Mouse (Mus musculus) CH12F3 (cell line): ENCODE measurements around the gene Wdr54.

Experiments
- in situ Hi-C: fragments of 300-500 bp; cut with MboI; formaldehyde crosslinking; loops from 2 replicates; pipeline ENCODE4 v1.14.3; 2020; ENCODE audit warnings: low sequenced_read_pairs

The Wdr54 gene

DNA sequence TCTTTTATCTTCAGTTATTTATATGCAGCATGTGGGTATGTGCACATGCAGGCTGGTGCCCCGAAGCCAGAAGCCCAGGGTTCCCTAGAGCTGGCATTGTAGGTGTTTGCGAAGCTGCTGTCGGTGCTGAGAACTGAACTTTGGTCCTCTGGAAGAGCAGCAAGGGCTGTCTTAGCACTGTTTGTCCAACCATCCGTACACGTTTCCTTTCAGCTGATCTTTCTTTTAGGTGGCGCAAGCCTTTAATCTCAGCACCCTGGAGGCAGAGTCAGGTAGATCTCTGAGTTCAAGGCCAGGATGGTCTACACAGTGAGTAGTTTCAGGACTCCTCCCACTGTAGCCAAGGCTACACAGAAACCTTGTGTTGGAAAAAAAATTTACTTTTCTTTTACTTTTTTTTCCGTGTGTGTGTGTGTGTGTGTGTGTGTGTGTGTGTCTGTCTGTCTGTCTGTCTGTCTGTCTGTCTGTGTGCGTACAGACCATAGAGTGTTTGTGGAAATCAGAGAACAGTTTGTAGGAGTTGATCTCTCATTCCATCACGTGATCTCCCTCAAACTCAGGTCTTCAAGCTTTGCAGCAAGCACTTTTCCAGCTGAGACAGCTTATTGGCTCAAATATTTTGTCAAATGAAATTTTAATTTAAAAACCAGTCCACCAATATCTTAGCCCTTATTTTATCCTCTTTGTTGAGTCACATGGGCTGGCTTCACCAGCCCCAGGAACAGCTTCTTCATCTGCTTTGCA is 23.8 kb downstream of the Wdr54 start:
- in situ Hi-C loops, result no loop called here

DNA sequence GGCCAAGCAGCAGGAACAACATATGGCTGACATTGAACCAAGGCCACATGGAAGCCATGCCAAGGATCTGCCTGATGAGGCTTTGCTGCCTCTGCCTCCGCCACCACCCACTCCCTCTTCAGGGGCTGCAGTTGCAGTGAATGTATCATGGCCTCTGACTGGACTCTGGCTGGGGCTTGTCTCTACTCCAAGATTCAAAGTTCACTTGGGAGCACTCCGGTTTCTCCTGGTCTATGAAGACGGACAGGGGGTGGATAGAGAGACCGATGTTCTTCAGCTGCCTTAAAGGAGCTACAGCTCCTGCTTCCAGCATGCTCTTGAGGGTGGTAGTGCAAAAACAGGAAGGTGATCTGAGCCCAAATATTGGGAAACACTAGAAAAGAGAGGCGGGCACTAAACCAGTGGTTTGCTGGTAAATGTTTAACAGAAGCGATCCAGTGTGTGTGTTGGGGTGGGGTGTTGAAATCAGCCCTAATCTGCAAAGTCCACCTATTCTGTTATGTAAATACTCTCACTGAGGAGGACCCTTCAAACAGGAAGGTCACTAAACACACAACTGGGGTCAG is 24.6 kb downstream of the Wdr54 start:
- in situ Hi-C loops, result no loop called here

- in situ Hi-C loops, result no loop called here
Observed at GRCm38 (mm10) chr6:83127419-83127818, 28.8 kb downstream of the Wdr54 start.

DNA sequence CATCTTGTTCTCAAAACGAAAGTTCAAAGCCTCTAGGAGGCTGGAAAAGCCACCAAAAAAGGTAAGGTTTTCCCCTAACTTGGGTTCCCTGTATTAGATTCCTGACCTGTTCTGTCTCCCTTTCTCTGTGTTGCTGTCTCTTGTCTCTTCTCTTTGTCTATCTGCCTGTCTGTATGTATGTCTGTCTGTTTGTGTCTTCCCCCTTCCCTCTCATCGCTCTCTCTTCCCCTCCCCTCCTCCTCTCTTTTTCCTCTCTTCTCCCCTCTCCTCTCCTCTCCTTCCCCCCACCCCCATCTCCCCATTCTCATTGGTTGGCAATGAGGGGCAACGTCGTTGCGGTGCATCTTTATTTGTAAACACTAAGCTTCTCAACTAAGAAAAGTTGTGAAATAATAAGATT is 30.9 kb downstream of the Wdr54 start, which contains the start of gene Ino80b:
Gene Ino80b, minus strand, starts transcription at position 101 of the 400 bp plus-strand sequence.
- in situ Hi-C loops, result no loop called here

- in situ Hi-C loops, result no loop called here
Observed at GRCm38 (mm10) chr6:83124851-83125312, 31.3 kb downstream of the Wdr54 start.

GRCm38 (mm10) chr6:83122961-83123360 is 33.2 kb downstream of the Wdr54 start:
- in situ Hi-C loops, result no loop called here

- in situ Hi-C loops, result no loop called here
Observed at GRCm38 (mm10) chr6:83121863-83122710, 34.1 kb downstream of the Wdr54 start.

DNA sequence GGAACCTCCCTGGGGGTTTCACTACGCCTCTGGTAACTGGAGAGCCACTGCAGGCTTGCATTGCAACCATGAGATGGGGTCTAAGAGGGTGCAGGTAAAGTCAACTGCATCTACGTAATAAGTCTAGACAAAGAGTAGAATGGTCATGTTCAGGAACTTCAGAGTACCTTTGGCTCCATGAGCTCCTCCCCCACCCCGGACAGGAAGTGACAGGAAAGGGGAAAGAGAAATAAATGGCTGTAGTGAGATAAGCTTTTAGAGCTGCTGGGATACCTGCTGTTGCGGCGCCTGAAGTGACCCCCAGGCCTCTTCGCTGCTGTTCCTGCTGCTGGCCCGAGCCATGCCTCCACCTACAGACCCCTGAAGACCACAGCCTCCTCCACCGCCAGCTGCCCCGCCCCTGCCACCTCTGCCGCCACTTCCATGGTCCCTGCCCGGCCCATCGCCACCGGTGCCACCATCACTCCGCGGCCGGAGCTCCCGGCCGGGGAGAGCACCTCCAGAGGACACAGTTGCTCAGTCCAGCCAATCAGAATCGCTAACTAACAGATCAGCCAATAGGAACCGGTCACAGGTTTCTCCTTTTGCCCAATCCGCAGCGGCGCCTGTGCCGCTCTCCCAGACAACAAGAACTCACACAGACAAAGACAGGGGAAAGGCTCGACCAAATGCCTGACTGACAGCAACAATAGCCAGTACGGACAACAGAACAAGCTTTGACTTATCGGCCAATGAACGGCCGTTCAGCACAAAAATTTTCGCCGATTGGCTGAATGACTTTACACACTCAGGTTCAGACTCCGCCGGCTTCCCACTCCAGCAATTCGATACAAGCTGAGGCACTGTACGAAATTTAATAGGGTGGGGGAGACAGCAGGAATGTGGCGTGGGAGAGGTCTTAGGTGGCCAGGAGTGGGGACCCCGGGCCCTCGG is 35.0 kb downstream of the Wdr54 start, which contains the start of gene Wbp1:
Gene Wbp1, minus strand, starts transcription at position 630 of the 933 bp plus-strand sequence.
- in situ Hi-C loops, result no loop called here

DNA sequence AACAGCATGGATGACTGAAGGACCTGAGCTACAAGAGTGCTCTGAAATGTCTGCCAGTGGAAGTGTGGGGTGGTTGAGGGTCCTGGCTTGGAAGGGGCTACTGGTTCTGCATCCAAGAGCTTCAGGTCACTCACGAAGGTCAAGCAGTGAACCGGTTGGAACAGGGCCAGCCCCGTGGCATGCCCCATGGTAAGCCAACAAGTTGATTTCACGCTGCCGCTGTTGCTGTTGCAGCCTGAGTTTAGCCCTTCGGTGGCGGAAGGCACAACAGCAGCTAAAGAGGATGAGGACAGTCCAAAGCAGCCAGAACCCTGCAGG is 36.5 kb downstream of the Wdr54 start:
- in situ Hi-C loops, result no loop called here

DNA sequence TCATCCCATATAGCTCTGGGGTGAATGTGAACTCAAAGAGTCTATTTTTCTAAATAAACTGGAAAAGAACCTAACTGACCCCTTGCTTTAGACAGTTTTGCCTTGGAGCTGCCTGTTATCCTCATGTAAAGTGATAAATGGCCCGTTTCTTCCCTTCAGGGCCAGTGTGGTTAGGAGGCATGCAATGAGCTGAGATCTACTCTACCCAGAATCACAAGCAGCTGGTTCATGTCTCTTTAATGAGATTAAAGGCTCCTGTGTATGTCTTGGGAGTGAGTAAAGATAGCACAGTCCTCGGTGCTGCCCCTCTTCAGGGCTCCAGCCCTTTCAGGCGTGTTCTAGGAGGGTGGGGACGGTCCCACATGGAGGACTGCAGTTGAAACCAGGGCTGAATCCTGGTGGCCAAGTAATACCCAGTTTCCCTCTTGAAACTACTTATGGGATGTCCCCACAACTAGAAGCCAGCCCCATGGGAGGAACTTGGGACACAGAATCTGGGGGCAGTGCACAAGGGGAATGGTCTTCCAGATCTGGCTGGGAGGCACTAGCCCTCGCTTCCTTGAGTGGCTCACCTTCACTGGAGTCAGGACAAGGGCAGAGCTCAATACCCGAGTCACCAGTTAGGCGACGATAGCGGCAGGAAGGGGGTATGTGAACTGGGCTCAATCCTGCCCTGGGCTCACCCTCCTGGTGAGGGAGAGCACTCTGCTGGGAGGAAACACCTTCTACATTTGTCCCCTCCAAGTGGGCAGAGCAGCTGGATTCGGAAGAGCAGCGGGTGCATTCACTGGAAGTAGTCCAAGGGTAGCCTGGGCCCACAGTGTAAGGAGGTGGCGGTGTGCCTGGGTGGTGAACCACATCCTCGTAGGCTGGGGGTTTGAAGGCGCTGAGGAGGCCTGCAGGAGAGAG is 37.1 kb downstream of the Wdr54 start:
- in situ Hi-C loops, result no loop called here

- in situ Hi-C loops, result no loop called here
Observed at GRCm38 (mm10) chr6:83118369-83118768, 37.8 kb downstream of the Wdr54 start.

DNA sequence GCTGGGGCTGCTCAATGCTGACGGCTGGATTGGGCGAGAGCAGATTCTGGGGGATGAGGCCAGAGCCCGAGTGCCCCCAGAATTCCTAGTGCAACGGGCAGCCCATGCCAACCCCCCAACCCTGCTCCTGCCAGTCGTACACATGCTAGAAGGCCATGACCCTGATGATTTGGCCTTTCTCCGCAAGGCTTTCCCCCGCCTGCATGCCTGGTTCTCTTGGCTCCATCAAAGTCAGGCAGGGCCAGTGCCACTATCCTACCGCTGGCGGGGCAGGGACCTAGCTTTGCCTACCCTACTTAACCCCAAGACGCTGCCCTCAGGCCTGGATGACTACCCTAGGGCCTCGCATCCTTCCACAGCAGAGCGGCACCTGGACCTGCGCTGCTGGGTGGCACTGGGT is 38.6 kb downstream of the Wdr54 start:
- in situ Hi-C loops, result no loop called here

- in situ Hi-C loops, result no loop called here
Observed at GRCm38 (mm10) chr6:83117165-83117438, 39.1 kb downstream of the Wdr54 start.

DNA sequence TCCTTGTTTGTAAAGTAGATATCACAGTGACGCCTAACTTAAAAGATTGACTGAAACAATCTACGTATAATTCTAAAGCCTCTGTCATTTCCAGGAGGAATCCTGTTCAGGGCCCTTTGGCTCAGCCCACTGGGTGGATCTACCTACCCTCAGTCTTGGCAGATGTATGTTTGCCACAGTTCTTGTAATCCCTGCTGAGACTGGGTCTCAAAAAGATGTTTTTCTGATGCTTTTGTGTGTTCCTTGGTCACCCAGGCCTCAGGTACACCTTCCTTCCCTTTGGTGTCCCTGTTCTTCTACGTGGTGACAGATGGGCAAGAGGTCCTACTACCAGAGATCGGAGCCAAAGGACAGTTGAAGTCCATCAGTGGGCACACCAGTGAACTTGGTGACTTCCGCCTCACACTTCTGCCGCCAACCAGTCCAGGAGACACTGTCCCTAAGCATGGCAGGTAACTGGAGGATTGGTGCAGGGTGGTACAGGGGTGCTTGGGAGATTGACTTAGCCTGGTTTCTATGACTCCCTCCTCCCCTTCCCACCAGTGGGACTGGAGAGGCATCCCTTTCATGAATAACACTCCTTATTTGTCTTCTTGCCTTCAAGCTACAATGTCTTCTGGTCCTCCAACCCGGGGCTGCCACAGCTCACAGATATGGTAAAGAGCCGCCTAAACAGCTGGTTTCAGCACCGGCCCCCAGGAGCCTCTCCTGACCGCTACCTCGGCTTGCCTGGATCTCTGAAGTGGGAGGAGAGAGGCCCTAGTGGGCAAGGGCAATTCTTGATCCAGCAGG is 39.6 kb downstream of the Wdr54 start:
- in situ Hi-C loops, result no loop called here

DNA sequence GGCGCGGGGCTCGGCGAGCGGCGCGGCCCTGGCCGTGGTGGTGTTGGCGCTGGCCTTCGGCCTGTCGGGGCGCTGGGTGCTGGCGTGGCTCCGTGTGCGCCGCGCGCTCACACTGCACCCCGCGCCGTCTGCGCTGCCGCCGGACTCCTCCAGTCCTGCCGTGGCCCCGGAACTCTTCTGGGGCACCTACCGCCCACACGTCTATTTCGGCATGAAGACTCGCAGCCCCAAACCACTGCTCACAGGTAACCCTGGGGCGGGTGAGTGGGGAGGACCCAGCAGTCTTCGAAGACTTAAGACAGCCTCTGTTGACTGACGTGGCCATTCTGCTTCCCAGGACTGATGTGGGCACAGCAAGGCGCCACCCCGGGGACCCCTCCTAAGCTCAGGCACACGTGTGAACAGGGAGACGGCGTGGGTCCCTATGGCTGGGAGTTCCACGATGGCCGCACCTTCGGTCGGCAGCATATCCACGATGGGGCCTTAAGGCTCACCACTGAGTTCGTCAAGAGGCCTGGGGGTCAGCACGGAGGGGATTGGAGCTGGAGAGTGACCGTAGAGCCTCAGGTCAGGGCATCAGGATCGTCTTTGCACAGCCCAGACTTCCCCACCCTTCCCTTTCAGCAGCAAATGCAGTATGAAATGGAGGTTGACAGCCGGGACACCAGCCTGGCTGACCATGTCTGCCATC is 40.4 kb downstream of the Wdr54 start:
- in situ Hi-C loops, result no loop called here

- in situ Hi-C loops, result no loop called here
Observed at GRCm38 (mm10) chr6:83115011-83115671, 41.1 kb downstream of the Wdr54 start, which contains the start of gene Mogs. Gene Mogs (plus strand): TSS chr6:83115496.

DNA sequence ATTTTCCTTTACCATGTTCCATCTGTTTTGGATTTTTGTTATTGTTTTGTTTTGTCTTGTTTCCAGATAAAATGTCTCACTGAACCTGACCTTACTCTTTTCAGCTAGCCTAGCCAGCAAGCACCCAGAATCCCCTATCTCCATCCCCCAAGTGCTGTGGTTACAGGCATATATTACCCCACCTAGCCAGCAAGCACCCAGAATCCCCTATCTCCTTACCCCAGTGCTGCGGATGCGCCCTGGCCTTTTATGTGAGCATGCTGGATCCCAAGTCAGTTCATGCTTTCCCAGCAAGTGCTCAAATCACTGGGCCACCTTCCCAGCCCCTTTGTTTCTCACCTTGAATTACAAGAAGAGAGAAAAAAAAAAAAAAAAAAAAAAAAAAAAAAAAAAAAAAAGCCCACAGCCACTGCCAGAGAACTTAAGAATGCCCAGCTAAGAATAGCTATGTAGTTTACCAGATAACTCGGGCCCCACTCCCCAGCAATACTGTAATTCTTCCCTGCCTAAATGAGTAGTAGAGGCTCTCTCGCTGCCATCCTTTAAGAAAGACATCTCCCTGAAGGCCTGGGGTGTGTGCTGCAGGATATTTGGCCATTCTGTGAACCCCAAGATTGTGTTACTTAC is 44.6 kb downstream of the Wdr54 start:
- in situ Hi-C loops, result no loop called here
